Mouse (Mus musculus): ENCODE data around the gene Scarf2. TPM values are rescaled to one million over a fixed set of nuclear protein-coding genes. Genes with fewer than 3 reads are reported as not detected.

Scarf2 gene
- total and polyA plus RNA-seq, 3 experiments, result not detected

GRCm38 (mm10) chr16:17807192-17808009 lies 10.3 kb downstream of the Scarf2 start:
- Histone ChIP-seq H3K9me3 (replicated peaks) (peaks cover 13% of the 10 kb centered on the region), H3K4me3 (ENCODE audit: low read depth, low read length) (no peak overlapping the region), H3K36me3 (replicated peaks) (no peaks in the 10 kb centered on the region), H3K27me3 (ENCODE audit: insufficient read depth, low read length) (peaks cover 74% of the 10 kb centered on the region), H3K4me1 (ENCODE audit: insufficient read depth, low read depth, low read length) (peaks cover 8% of the 10 kb centered on the region)
- ATAC-seq (ENCODE audit: extremely low read depth, insufficient number of reproducible peaks, low FRiP score, poor library complexity, severe bottlenecking) (no peak), DNase-seq (ENCODE audit: low spot score) (no peak)
- TF ChIP-seq POLR2AphosphoS5 (IDR thresholded peaks at IDR 0.05; ENCODE audit: insufficient replicate concordance, low read depth, low read length) (no peak), GATA2 (IDR thresholded peaks at IDR 0.05; ENCODE audit: borderline replicate concordance, low read depth, low read length) (no peak), CTCF (IDR thresholded peaks at IDR 0.05; ENCODE audit: low read depth, low read length) (no peak), GATA1 (IDR thresholded peaks at IDR 0.05; ENCODE audit: borderline replicate concordance, low read length) (no peak), TAL1 (conservative IDR thresholded peaks at IDR 0.05; ENCODE audit: low read depth, low read length) (no peak)

DNA sequence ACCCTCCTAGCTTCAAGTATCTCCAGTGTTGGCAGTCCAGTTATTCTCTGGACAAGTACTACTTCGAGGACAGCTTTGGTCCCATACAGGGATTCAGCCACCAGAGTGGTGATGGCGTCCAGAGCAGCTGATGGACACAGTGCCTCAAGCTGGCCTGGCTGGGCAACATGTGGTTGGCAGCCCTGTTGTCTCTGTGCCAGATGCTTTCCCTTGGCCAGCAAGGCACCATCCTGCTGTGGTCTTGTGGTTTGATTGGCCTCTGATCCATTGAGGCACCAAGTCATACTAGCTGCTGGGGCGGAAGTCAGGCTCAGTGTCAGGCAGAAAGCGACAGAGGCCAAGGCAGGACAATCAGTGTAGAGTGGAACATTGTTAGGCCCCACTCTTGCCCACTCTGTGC lies 12.0 kb downstream of the Scarf2 start:
- Histone ChIP-seq H3K4me1 (ENCODE audit: insufficient read depth, low read depth, low read length) (peaks cover 8% of the 10 kb centered on the region), H3K36me3 (replicated peaks) (no peaks in the 10 kb centered on the region), H3K9me3 (replicated peaks) (0 out of 2 replicates have a peak, but pooled peaks cover 2% of the 10 kb centered on the region), H3K4me3 (ENCODE audit: low read depth, low read length) (no peak overlapping the region), H3K27me3 (ENCODE audit: insufficient read depth, low read length) (peaks cover 71% of the 10 kb centered on the region)
- TF ChIP-seq TAL1 (conservative IDR thresholded peaks at IDR 0.05; ENCODE audit: low read depth, low read length), result no peak
- TF ChIP-seq GATA1 (IDR thresholded peaks at IDR 0.05; ENCODE audit: borderline replicate concordance, low read length), result no peak
- TF ChIP-seq POLR2AphosphoS5 (IDR thresholded peaks at IDR 0.05; ENCODE audit: insufficient replicate concordance, low read depth, low read length), result no peak
- no peak for TF ChIP-seq CTCF (IDR thresholded peaks at IDR 0.05; ENCODE audit: low read depth, low read length)
- ATAC-seq (ENCODE audit: extremely low read depth, insufficient number of reproducible peaks, low FRiP score, poor library complexity, severe bottlenecking) (no peak), DNase-seq (ENCODE audit: low spot score) (no peak)

DNA sequence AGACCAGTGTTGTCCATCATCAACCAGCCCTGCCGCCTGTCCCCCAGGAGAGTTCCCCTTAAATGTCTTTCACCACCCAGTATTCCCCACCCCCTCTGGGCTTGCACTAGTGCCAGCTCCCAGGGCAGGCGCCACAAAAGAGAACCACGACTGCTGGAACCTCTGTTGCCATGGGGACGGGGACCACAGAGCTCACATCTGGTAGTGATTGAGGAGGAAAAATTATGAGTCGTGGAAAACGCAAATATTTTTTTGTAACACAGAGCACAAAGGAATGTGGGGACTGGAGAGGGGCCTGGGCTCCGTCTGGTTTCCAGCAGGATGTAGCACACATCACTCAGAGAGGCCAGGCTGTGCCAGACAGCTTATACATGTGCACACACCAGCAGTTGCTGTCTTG lies 12.6 kb downstream of the Scarf2 start:
- Histone ChIP-seq H3K9me3 (replicated peaks) (0 out of 2 replicates have a peak, but pooled peaks cover 2% of the 10 kb centered on the region), H3K27me3 (ENCODE audit: insufficient read depth, low read length) (peaks cover 68% of the 10 kb centered on the region), H3K4me1 (ENCODE audit: insufficient read depth, low read depth, low read length) (peaks cover 4% of the 10 kb centered on the region), H3K36me3 (replicated peaks) (no peaks in the 10 kb centered on the region), H3K4me3 (ENCODE audit: low read depth, low read length) (no peak overlapping the region)
- no peak for ATAC-seq (ENCODE audit: extremely low read depth, insufficient number of reproducible peaks, low FRiP score, poor library complexity, severe bottlenecking)
- no peak for TF ChIP-seq GATA2 (IDR thresholded peaks at IDR 0.05; ENCODE audit: borderline replicate concordance, low read depth, low read length)
- TF ChIP-seq TAL1 (conservative IDR thresholded peaks at IDR 0.05; ENCODE audit: low read depth, low read length), result no peak
- no peak for TF ChIP-seq CTCF (IDR thresholded peaks at IDR 0.05; ENCODE audit: low read depth, low read length)
- TF ChIP-seq GATA1 (IDR thresholded peaks at IDR 0.05; ENCODE audit: borderline replicate concordance, low read length), result no peak
- no peak for TF ChIP-seq POLR2AphosphoS5 (IDR thresholded peaks at IDR 0.05; ENCODE audit: insufficient replicate concordance, low read depth, low read length)
- no peak for DNase-seq (ENCODE audit: low spot score)

GRCm38 (mm10) chr16:17812120-17812519 lies 15.0 kb downstream of the Scarf2 start:
- Histone ChIP-seq H3K4me1 (ENCODE audit: insufficient read depth, low read depth, low read length) (peaks cover 5% of the 10 kb centered on the region; the same call in 1 of the 2 replicates), H3K36me3 (replicated peaks) (no peaks in the 10 kb centered on the region), H3K9me3 (replicated peaks) (peaks cover 5% of the 10 kb centered on the region; the same call in 1 of the 2 replicates), H3K4me3 (ENCODE audit: low read depth, low read length) (no peak overlapping the region), H3K27me3 (ENCODE audit: insufficient read depth, low read length) (peaks cover 71% of the 10 kb centered on the region)
- TF ChIP-seq GATA2 (IDR thresholded peaks at IDR 0.05; ENCODE audit: borderline replicate concordance, low read depth, low read length) (no peak), TAL1 (conservative IDR thresholded peaks at IDR 0.05; ENCODE audit: low read depth, low read length) (no peak), POLR2AphosphoS5 (IDR thresholded peaks at IDR 0.05; ENCODE audit: insufficient replicate concordance, low read depth, low read length) (no peak), GATA1 (IDR thresholded peaks at IDR 0.05; ENCODE audit: borderline replicate concordance, low read length) (no peak), CTCF (IDR thresholded peaks at IDR 0.05; ENCODE audit: low read depth, low read length) (peak; percentile 40; the same call in 1 of the 2 replicates)
- DNase-seq (ENCODE audit: low spot score), result peak; percentile 45
- ATAC-seq (ENCODE audit: extremely low read depth, insufficient number of reproducible peaks, low FRiP score, poor library complexity, severe bottlenecking), result no peak; the same call in 1 of the 2 replicates

DNA sequence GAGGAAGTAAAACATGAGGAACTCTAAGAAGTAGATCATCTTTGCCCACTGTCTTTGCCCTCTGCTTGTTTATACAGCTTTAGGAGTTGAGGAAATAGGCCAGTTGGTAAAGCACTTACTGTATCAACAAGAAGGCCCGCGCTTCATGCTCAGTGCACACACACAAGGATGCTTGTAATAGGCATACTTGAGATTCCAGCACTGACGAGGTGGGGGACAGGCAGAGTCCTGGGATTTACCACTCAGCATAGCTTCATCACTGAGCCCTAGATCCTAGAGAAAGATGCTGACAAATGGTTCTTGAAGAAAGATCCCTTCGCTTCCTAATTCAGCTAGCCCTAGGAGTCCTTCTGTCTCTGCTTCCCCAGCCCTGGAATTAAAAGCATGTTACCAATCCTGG lies 16.1 kb downstream of the Scarf2 start:
- peaks cover 63% of the 10 kb centered on the region for H3K27me3 ChIP-seq (ENCODE audit: insufficient read depth, low read length)
- H3K4me1 ChIP-seq (ENCODE audit: insufficient read depth, low read depth, low read length), result peaks cover 5% of the 10 kb centered on the region; the same call in 1 of the 2 replicates
- ATAC-seq (ENCODE audit: extremely low read depth, insufficient number of reproducible peaks, low FRiP score, poor library complexity, severe bottlenecking) (no peak), DNase-seq (ENCODE audit: low spot score) (no peak)
- H3K4me3 ChIP-seq (ENCODE audit: low read depth, low read length), result no peak overlapping the region
- H3K9me3 ChIP-seq (replicated peaks), result peaks cover 5% of the 10 kb centered on the region; the same call in 1 of the 2 replicates
- TF ChIP-seq GATA1 (IDR thresholded peaks at IDR 0.05; ENCODE audit: borderline replicate concordance, low read length), result no peak
- TF ChIP-seq CTCF (IDR thresholded peaks at IDR 0.05; ENCODE audit: low read depth, low read length), result no peak
- no peak for TF ChIP-seq TAL1 (conservative IDR thresholded peaks at IDR 0.05; ENCODE audit: low read depth, low read length)
- no peak for TF ChIP-seq GATA2 (IDR thresholded peaks at IDR 0.05; ENCODE audit: borderline replicate concordance, low read depth, low read length)
- TF ChIP-seq POLR2AphosphoS5 (IDR thresholded peaks at IDR 0.05; ENCODE audit: insufficient replicate concordance, low read depth, low read length), result no peak
- no peaks in the 10 kb centered on the region for H3K36me3 ChIP-seq (replicated peaks)

Data from G1E (cell line).